Mouse (Mus musculus) embryonic fibroblast, embryonic 13.5 days (primary cell): ENCODE results near the gene Clec2l.

Experiments
- CTCF ChIP-seq: IDR thresholded peaks from 2 replicates; pipeline ENCODE4 v1.5.1; 2011; ENCODE audit warnings: mild to moderate bottlenecking, control low read depth, low read length, moderate library complexity, borderline replicate concordance; ENCODE audit not compliant: insufficient read depth
- POLR2A ChIP-seq: IDR thresholded peaks from 2 replicates; pipeline ENCODE4 v1.6.1; 2011; ENCODE audit warnings: low read depth, mild to moderate bottlenecking, control low read depth, low read length, moderate library complexity

DNA sequence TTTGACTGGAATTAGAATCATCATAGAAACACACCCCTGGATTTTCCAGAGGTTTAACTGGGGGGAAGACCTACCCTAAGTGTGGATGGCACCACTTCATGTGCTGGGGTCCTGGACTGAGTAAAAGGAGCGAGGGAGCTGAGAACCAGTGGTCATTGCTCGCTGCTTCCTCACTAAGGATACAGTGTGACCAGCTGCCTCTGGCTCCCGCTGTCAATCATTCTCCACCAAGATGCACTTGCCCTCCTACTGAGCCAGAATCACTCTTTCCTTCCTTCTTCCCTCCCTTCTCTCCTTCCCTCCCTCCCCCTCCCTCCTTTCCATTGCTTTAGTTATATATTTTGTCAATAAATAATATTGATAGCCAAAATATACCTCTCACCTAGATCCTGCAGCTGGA lies 19.8 kb upstream of the Clec2l start:
- TF ChIP-seq POLR2A (no peak), CTCF (no peak)
